Mouse (Mus musculus): ENCODE results near the gene Cd52. TPM values are rescaled to one million over a fixed set of nuclear protein-coding genes. Genes with fewer than 3 reads are reported as not detected.

Cd52 gene
- polyA plus RNA-seq, 1 experiment from 2014 or later, result 28.6 TPM

GRCm38 (mm10) chr4:134121571-134121970, 26.7 kb upstream of the Cd52 start:
- ATAC-seq (replicated peaks; ENCODE audit: extremely low read depth, insufficient read depth, low FRiP score), result no peak; the same call in 1 of the 2 replicates
- peak overlapping the region; percentile 49; the same call in 1 of the 2 replicates for H3K27ac ChIP-seq (ENCODE audit: low read length)

GRCm38 (mm10) chr4:134120916-134121315, 26.0 kb upstream of the Cd52 start:
- peak overlapping the region; percentile 49; the same call in 1 of the 2 replicates for H3K27ac ChIP-seq (ENCODE audit: low read length)
- H3K9me3 ChIP-seq (replicated peaks; ENCODE audit: control insufficient read depth, low read length), result no peaks in the 10 kb centered on the region
- H3K4me1 ChIP-seq (ENCODE audit: control insufficient read depth, insufficient read depth, low read length), result peaks cover 2% of the 10 kb centered on the region; the same call in 1 of the 2 replicates
- no peak overlapping the region for H3K4me2 ChIP-seq (ENCODE audit: low read depth, low read length)
- H3K9ac ChIP-seq (ENCODE audit: low read length), result no peak overlapping the region
- H3K27me3 ChIP-seq (ENCODE audit: control insufficient read depth, insufficient read depth, low read length), result no peaks in the 10 kb centered on the region
- H3K36me3 ChIP-seq (ENCODE audit: control insufficient read depth, insufficient read depth), result no peaks in the 10 kb centered on the region
- WGBS, result 64% methylated on average over 4 of the region's 4 CpGs
- ATAC-seq (replicated peaks; ENCODE audit: extremely low read depth, insufficient read depth, low FRiP score), result no peak
- H3K4me3 ChIP-seq (ENCODE audit: low read length), result no peak overlapping the region

More at GRCm38 (mm10) chr4:134121571-134121970, 26.7 kb upstream of the Cd52 start:
- no peaks in the 10 kb centered on the region for H3K9me3 ChIP-seq (replicated peaks; ENCODE audit: control insufficient read depth, low read length)
- 0 out of 2 replicates have a peak overlapping the region, but pooled peaks have one; percentile 28 for H3K9ac ChIP-seq (ENCODE audit: low read length)
- H3K4me3 ChIP-seq (ENCODE audit: low read length), result no peak overlapping the region
- peaks cover 2% of the 10 kb centered on the region; the same call in 1 of the 2 replicates for H3K4me1 ChIP-seq (ENCODE audit: control insufficient read depth, insufficient read depth, low read length)
- no peak overlapping the region for H3K4me2 ChIP-seq (ENCODE audit: low read depth, low read length)
- WGBS, result 45% methylated on average over 4 of the region's 4 CpGs
- H3K27me3 ChIP-seq (ENCODE audit: control insufficient read depth, insufficient read depth, low read length), result no peaks in the 10 kb centered on the region
- H3K36me3 ChIP-seq (ENCODE audit: control insufficient read depth, insufficient read depth), result no peaks in the 10 kb centered on the region

- Histone ChIP-seq H3K27ac (ENCODE audit: low read length) (0 out of 2 replicates have a peak overlapping the region, but pooled peaks have one; percentile 12), H3K4me2 (ENCODE audit: low read depth, low read length) (no peak overlapping the region)
- 77% methylated on average over 6 of the region's 6 CpGs for WGBS
These were observed 25.4 kb upstream of the Cd52 start for GRCm38 (mm10) chr4:134120192-134120805.

GRCm38 (mm10) chr4:134119644-134120043, 24.8 kb upstream of the Cd52 start:
- H3K9me3 ChIP-seq (replicated peaks; ENCODE audit: control insufficient read depth, low read length), result no peaks in the 10 kb centered on the region
- WGBS, result 70% methylated on average over 9 of the region's 9 CpGs
- H3K9ac ChIP-seq (ENCODE audit: low read length), result no peak overlapping the region
- H3K36me3 ChIP-seq (ENCODE audit: control insufficient read depth, insufficient read depth), result no peaks in the 10 kb centered on the region
- H3K4me2 ChIP-seq (ENCODE audit: low read depth, low read length), result no peak overlapping the region
- no peak overlapping the region for H3K4me3 ChIP-seq (ENCODE audit: low read length)
- no peak for ATAC-seq (replicated peaks; ENCODE audit: extremely low read depth, insufficient read depth, low FRiP score)
- H3K27me3 ChIP-seq (ENCODE audit: control insufficient read depth, insufficient read depth, low read length), result no peaks in the 10 kb centered on the region
- H3K4me1 ChIP-seq (ENCODE audit: control insufficient read depth, insufficient read depth, low read length), result peaks cover 2% of the 10 kb centered on the region; the same call in 1 of the 2 replicates
- no peak overlapping the region for H3K27ac ChIP-seq (ENCODE audit: low read length)

More at GRCm38 (mm10) chr4:134120192-134120805, 25.4 kb upstream of the Cd52 start:
- no peak for ATAC-seq (replicated peaks; ENCODE audit: extremely low read depth, insufficient read depth, low FRiP score)
- Histone ChIP-seq H3K9me3 (replicated peaks; ENCODE audit: control insufficient read depth, low read length) (no peaks in the 10 kb centered on the region), H3K4me3 (ENCODE audit: low read length) (no peak overlapping the region), H3K4me1 (ENCODE audit: control insufficient read depth, insufficient read depth, low read length) (peaks cover 2% of the 10 kb centered on the region; the same call in 1 of the 2 replicates), H3K27me3 (ENCODE audit: control insufficient read depth, insufficient read depth, low read length) (no peaks in the 10 kb centered on the region), H3K36me3 (ENCODE audit: control insufficient read depth, insufficient read depth) (no peaks in the 10 kb centered on the region), H3K9ac (ENCODE audit: low read length) (no peak overlapping the region)

- peak overlapping the region; percentile 17; the same call in 1 of the 2 replicates for H3K9ac ChIP-seq (ENCODE audit: low read length)
- whole genome bisulfite sequencing, result 74% methylated on average over 5 of the region's 5 CpGs
- no peak overlapping the region for H3K4me2 ChIP-seq (ENCODE audit: low read depth, low read length)
- ATAC-seq (replicated peaks; ENCODE audit: extremely low read depth, insufficient read depth, low FRiP score), result no peak
- H3K36me3 ChIP-seq (ENCODE audit: control insufficient read depth, insufficient read depth), result no peaks in the 10 kb centered on the region
- H3K27ac ChIP-seq (ENCODE audit: low read length), result peak overlapping the region; percentile 76
- no peak overlapping the region for H3K4me3 ChIP-seq (ENCODE audit: low read length)
- no peaks in the 10 kb centered on the region for H3K9me3 ChIP-seq (replicated peaks; ENCODE audit: control insufficient read depth, low read length)
- no peaks in the 10 kb centered on the region for H3K27me3 ChIP-seq (ENCODE audit: control insufficient read depth, insufficient read depth, low read length)
- H3K4me1 ChIP-seq (ENCODE audit: control insufficient read depth, insufficient read depth, low read length), result peaks cover under 1% of the 10 kb centered on the region; the same call in 1 of the 2 replicates
These were observed 24.2 kb upstream of the Cd52 start for GRCm38 (mm10) chr4:134119042-134119441.

- H3K4me2 ChIP-seq (ENCODE audit: low read depth, low read length), result peak overlapping the region; percentile 10; the same call in 1 of the 2 replicates
- H3K36me3 ChIP-seq (ENCODE audit: control insufficient read depth, insufficient read depth), result no peaks in the 10 kb centered on the region
- no peak overlapping the region for H3K4me3 ChIP-seq (ENCODE audit: low read length)
- 56% methylated on average over 14 of the region's 14 CpGs for WGBS
- peak overlapping the region; percentile 76 for H3K27ac ChIP-seq (ENCODE audit: low read length)
- H3K4me1 ChIP-seq (ENCODE audit: control insufficient read depth, insufficient read depth, low read length), result no peaks in the 10 kb centered on the region
- no peaks in the 10 kb centered on the region for H3K27me3 ChIP-seq (ENCODE audit: control insufficient read depth, insufficient read depth, low read length)
- peak overlapping the region; percentile 5 for H3K9ac ChIP-seq (ENCODE audit: low read length)
- no peaks in the 10 kb centered on the region for H3K9me3 ChIP-seq (replicated peaks; ENCODE audit: control insufficient read depth, low read length)
- no peak; the same call in 1 of the 2 replicates for ATAC-seq (replicated peaks; ENCODE audit: extremely low read depth, insufficient read depth, low FRiP score)
These were observed 23.4 kb upstream of the Cd52 start for GRCm38 (mm10) chr4:134118126-134118800.

GRCm38 (mm10) chr4:134117012-134117411, 22.1 kb upstream of the Cd52 start:
- Histone ChIP-seq H3K4me1 (ENCODE audit: control insufficient read depth, insufficient read depth, low read length) (no peaks in the 10 kb centered on the region), H3K27me3 (ENCODE audit: control insufficient read depth, insufficient read depth, low read length) (no peaks in the 10 kb centered on the region), H3K4me2 (ENCODE audit: low read depth, low read length) (no peak overlapping the region), H3K4me3 (ENCODE audit: low read length) (no peak overlapping the region), H3K9ac (ENCODE audit: low read length) (no peak overlapping the region), H3K27ac (ENCODE audit: low read length) (peak overlapping the region; percentile 30; the same call in 1 of the 2 replicates), H3K36me3 (ENCODE audit: control insufficient read depth, insufficient read depth) (no peaks in the 10 kb centered on the region), H3K9me3 (replicated peaks; ENCODE audit: control insufficient read depth, low read length) (no peaks in the 10 kb centered on the region)
- no peak for ATAC-seq (replicated peaks; ENCODE audit: extremely low read depth, insufficient read depth, low FRiP score)
- 59% methylated on average over 8 of the region's 8 CpGs for WGBS

- H3K4me1 ChIP-seq (ENCODE audit: control insufficient read depth, insufficient read depth, low read length), result no peaks in the 10 kb centered on the region
These were observed 21.6 kb upstream of the Cd52 start for GRCm38 (mm10) chr4:134116501-134116900.

More at GRCm38 (mm10) chr4:134116501-134116900, 21.6 kb upstream of the Cd52 start:
- no peak overlapping the region for H3K4me3 ChIP-seq (ENCODE audit: low read length)
- no peaks in the 10 kb centered on the region for H3K27me3 ChIP-seq (ENCODE audit: control insufficient read depth, insufficient read depth, low read length)
- 84% methylated on average over 2 of the region's 2 CpGs for WGBS
- H3K36me3 ChIP-seq (ENCODE audit: control insufficient read depth, insufficient read depth), result no peaks in the 10 kb centered on the region
- no peak overlapping the region for H3K9ac ChIP-seq (ENCODE audit: low read length)
- no peak overlapping the region for H3K4me2 ChIP-seq (ENCODE audit: low read depth, low read length)
- peak overlapping the region; percentile 26; the same call in 1 of the 2 replicates for H3K27ac ChIP-seq (ENCODE audit: low read length)
- ATAC-seq (replicated peaks; ENCODE audit: extremely low read depth, insufficient read depth, low FRiP score), result no peak
- H3K9me3 ChIP-seq (replicated peaks; ENCODE audit: control insufficient read depth, low read length), result no peaks in the 10 kb centered on the region
